Mouse (Mus musculus) cerebellum, adult 2 months (tissue): Measurements from ENCODE around the gene Rnasel.

Source experiments
- CTCF ChIP-seq: fragments of 200-500 bp; IDR thresholded peaks from 2 replicates; pipeline ENCODE4 v1.5.1; 2011; ENCODE audit warnings: low read depth, mild to moderate bottlenecking, control low read depth, low read length, moderate library complexity, borderline replicate concordance; ENCODE audit not compliant: insufficient read depth
- POLR2A ChIP-seq: fragments of 200-500 bp; IDR thresholded peaks from 2 replicates; pipeline ENCODE4 v1.6.1; 2011; ENCODE audit warnings: low read length, control low read depth, borderline replicate concordance; ENCODE audit not compliant: insufficient read depth

- TF ChIP-seq CTCF (no peak), POLR2A (no peak)
These were observed 22.6 kb upstream of the Rnasel start for GRCm38 (mm10) chr1:153726636-153727035.
